Comparison of ENCODE assay signal across 8 mouse cellular contexts in genomic region chr10:112269939-112270781, GRCm38 (mm10). TPM values are rescaled to one million over a fixed set of nuclear protein-coding genes. Genes with fewer than 3 reads are reported as not detected.
DNase-seq lines count a peak whose midpoint lies in the region; ATAC-seq and TF ChIP-seq lines count a peak whose summit lies in the region.

No protein-coding gene starts in this region.

- H3K4me2 ChIP-seq in intestine, embryonic 15.5 days (replicated peaks): peak overlapping the region; percentile 94
- peak overlapping the region; percentile 57 for H3K4me2 ChIP-seq in liver, embryonic 11.5 days
- peak overlapping the region; percentile 98 for H3K4me2 ChIP-seq in neural tube, embryonic 14.5 days (ENCODE audit: low read depth, low read length)

- peaks cover 33% of the 10 kb centered on the region for H3K27me3 ChIP-seq in intestine, embryonic 15.5 days (replicated peaks)
- peaks cover 43% of the 10 kb centered on the region for H3K27me3 ChIP-seq in liver, embryonic 11.5 days (replicated peaks; ENCODE audit: control insufficient read depth, insufficient read depth, low read length)
- peaks cover 7% of the 10 kb centered on the region for H3K27me3 ChIP-seq in neural tube, embryonic 14.5 days (ENCODE audit: control insufficient read depth, insufficient read depth, low read length)

- in situ Hi-C loops in ES-E14 (cut with MboI; ENCODE audit: low sequenced_read_pairs in 2 of 2, unreplicated experiment in 2 of 2): no loop called here

- TF ChIP-seq POLR2A in embryonic fibroblast, embryonic 13.5 days (IDR thresholded peaks at IDR 0.05; ENCODE audit: low read depth, low read length): no peak

- peak overlapping the region; percentile 34; the same call in 1 of the 2 replicates for H3K9ac ChIP-seq in ES-E14 (ENCODE audit: insufficient read depth, low read depth, low read length, poor library complexity, severe bottlenecking)
- peak overlapping the region; percentile 36 for H3K9ac ChIP-seq in intestine, embryonic 15.5 days
- no peak overlapping the region for H3K9ac ChIP-seq in liver, embryonic 11.5 days (ENCODE audit: low read depth, low read length)
- H3K9ac ChIP-seq in neural tube, embryonic 14.5 days (replicated peaks; ENCODE audit: low read depth, low read length): peak overlapping the region; percentile 68

- peak; percentile 47 to 52 for DNase-seq in cerebellum, postnatal 10 days
- DNase-seq in cerebellum, adult 11-12 months: no peak
- no peak for DNase-seq in ES-E14 (ENCODE audit: low read depth, low spot score)
- peak; percentile 35 for DNase-seq in liver, embryonic 11.5 days (ENCODE audit: low spot score)

- no peaks in the 10 kb centered on the region for H3K36me3 ChIP-seq in ES-E14 (ENCODE audit: control insufficient read depth, insufficient read depth, low read length, poor library complexity, severe bottlenecking)
- H3K36me3 ChIP-seq in intestine, embryonic 15.5 days: no peaks in the 10 kb centered on the region
- no peaks in the 10 kb centered on the region for H3K36me3 ChIP-seq in liver, embryonic 11.5 days (ENCODE audit: control insufficient read depth, insufficient read depth, low read length)
- H3K36me3 ChIP-seq in neural tube, embryonic 14.5 days (ENCODE audit: control insufficient read depth, insufficient read depth, low read length): no peaks in the 10 kb centered on the region

- H3K4me1 ChIP-seq in ES-E14 (ENCODE audit: control insufficient read depth in 2 of 2, insufficient read depth in 2 of 2, low read length in 2 of 2, poor library complexity in 1 of 2): peaks cover 0 to 3% of the 10 kb centered on the region in 2 experiments; a peak in 1 of 4 replicates
- H3K4me1 ChIP-seq in embryonic fibroblast, embryonic 13.5 days (ENCODE audit: control insufficient read depth, insufficient read depth, low read length): no peaks in the 10 kb centered on the region
- H3K4me1 ChIP-seq in intestine, embryonic 15.5 days (replicated peaks): peaks cover 13% of the 10 kb centered on the region
- 0 out of 2 replicates have a peak, but pooled peaks cover 2% of the 10 kb centered on the region for H3K4me1 ChIP-seq in liver, embryonic 11.5 days (replicated peaks; ENCODE audit: control insufficient read depth, insufficient read depth, low read length)
- H3K4me1 ChIP-seq in neural tube, embryonic 14.5 days (ENCODE audit: control insufficient read depth, insufficient read depth, low read length): peaks cover 4% of the 10 kb centered on the region; the same call in 1 of the 2 replicates

- TF ChIP-seq CTCF in embryonic fibroblast, embryonic 13.5 days (IDR thresholded peaks at IDR 0.05; ENCODE audit: borderline replicate concordance, insufficient read depth, low read length): no peak

- no peak overlapping the region for H3K27ac ChIP-seq in ES-E14 (ENCODE audit: insufficient read depth, low read depth, low read length, poor library complexity, severe bottlenecking)
- H3K27ac ChIP-seq in embryonic fibroblast, embryonic 13.5 days (ENCODE audit: insufficient read depth, low read length): no peak overlapping the region
- H3K27ac ChIP-seq in intestine, embryonic 15.5 days: no peak overlapping the region
- no peak overlapping the region for H3K27ac ChIP-seq in liver, embryonic 11.5 days (ENCODE audit: low read depth, low read length)
- no peak overlapping the region for H3K27ac ChIP-seq in neural tube, embryonic 14.5 days (ENCODE audit: low read depth, low read length)

- no peaks in the 10 kb centered on the region for H3K9me3 ChIP-seq in ES-E14 (ENCODE audit: control insufficient read depth, insufficient read depth, low read depth, low read length)
- no peaks in the 10 kb centered on the region for H3K9me3 ChIP-seq in intestine, embryonic 15.5 days
- no peaks in the 10 kb centered on the region for H3K9me3 ChIP-seq in liver, embryonic 11.5 days (ENCODE audit: control insufficient read depth, low read length)
- no peaks in the 10 kb centered on the region for H3K9me3 ChIP-seq in neural tube, embryonic 14.5 days (ENCODE audit: control insufficient read depth, low read length)

- peak; percentile 84 for ATAC-seq in intestine, embryonic 15.5 days
- 0 out of 2 replicates have a peak, but pooled peaks have one; percentile 16 for ATAC-seq in liver, embryonic 11.5 days (replicated peaks; ENCODE audit: low FRiP score)
- ATAC-seq in neural tube, embryonic 14.5 days (ENCODE audit: low read depth): peak; percentile 83
- no peak for ATAC-seq in activated CD4-positive, CD25-positive, alpha-beta regulatory T cell, adult 4 months

- H3K4me3 ChIP-seq in ES-E14 (ENCODE audit: insufficient read depth in 1 of 2, low read depth in 1 of 2, low read length in 2 of 2, poor library complexity in 1 of 2, severe bottlenecking in 1 of 2): peak overlapping the region; percentile 51 to 60; a peak in 3 of 4 replicates
- peak overlapping the region; percentile 41 for H3K4me3 ChIP-seq in embryonic fibroblast, embryonic 13.5 days (ENCODE audit: insufficient read depth, low read length)
- H3K4me3 ChIP-seq in intestine, embryonic 15.5 days (replicated peaks): peak overlapping the region; percentile 47
- H3K4me3 ChIP-seq in liver, embryonic 11.5 days (ENCODE audit: low read depth, low read length): peak overlapping the region; percentile 42
- peak overlapping the region; percentile 60 for H3K4me3 ChIP-seq in neural tube, embryonic 14.5 days (ENCODE audit: low read depth, low read length)

- WGBS in intestine, embryonic 15.5 days: 1% methylated on average over 43 of the region's 43 CpGs
- 2% methylated on average over 43 of the region's 43 CpGs for WGBS in liver, embryonic 11.5 days
- 1% methylated on average over 42 of the region's 43 CpGs for WGBS in neural tube, embryonic 14.5 days

TF ChIP-seq in ES-E14, 5 proteins besides CTCF, POLR2A, EP300 and RAD21:
- no peak for TF ChIP-seq ZNF384 (IDR thresholded peaks at IDR 0.05; ENCODE audit: low read depth, low read length)
- TF ChIP-seq CHD2 (IDR thresholded peaks at IDR 0.05; ENCODE audit: low read depth, low read length): no peak
- TF ChIP-seq MAFK (IDR thresholded peaks at IDR 0.05; ENCODE audit: insufficient read depth, low read depth, low read length): no peak
- no peak for TF ChIP-seq ZC3H11A (IDR thresholded peaks at IDR 0.05; ENCODE audit: borderline replicate concordance, low read depth, low read length)
- TF ChIP-seq HCFC1 (IDR thresholded peaks at IDR 0.05; ENCODE audit: borderline replicate concordance, insufficient read depth, low read length): no peak
TF ChIP-seq in ES-E14: peak in this region for 0.

RNA-seq across cellular contexts. Expression of gene Kcnc2, which starts 0.8 kb away (rescaled TPM):
- 0.21 and 0.58 TPM in 2 replicates for total RNA-seq in ES-E14 (2012; rRNA removed)
- 0.28 and 0.33 TPM in 2 replicates for polyA plus RNA-seq in embryonic fibroblast, embryonic 13.5 days (2011; ENCODE audit: insufficient read length, low read depth, missing spikeins)
- 0.48 and 0.85 TPM in 2 replicates for polyA plus RNA-seq in intestine, embryonic 15.5 days (2015; fragmentation: Nextera tagmentation; extraction: Ambion mirVana)
- polyA plus RNA-seq in liver, embryonic 11.5 days (2014; fragmentation: Nextera tagmentation; extraction: Ambion mirVana): 0.08 and 0.21 TPM in 2 replicates
- 14.5 and 16.5 TPM in 2 replicates for polyA plus RNA-seq in neural tube, embryonic 14.5 days (2014; fragmentation: Nextera tagmentation; extraction: Ambion mirVana)
- polyA plus RNA-seq in activated CD4-positive, CD25-positive, alpha-beta regulatory T cell, adult 4 months (2017; shearing (Covaris generic)): not detected

Comparison
In these comparisons a context has a peak if more than half of its experiments do, and no peak if none do; other contexts are left out.
1. DNase-seq: peak in cerebellum, postnatal 10 days (2 of 2) and liver, embryonic 11.5 days (single experiment); none in cerebellum, adult 11-12 months (single experiment) and ES-E14 (single experiment).
2. Peak in every context shown above with its lines, with median percentiles within 50 percentile points of each other: H3K4me3 ChIP-seq and H3K4me2 ChIP-seq.